Mouse (Mus musculus) T-helper 1 cell (primary cell): ENCODE measurements at regions not wholly inside any gene's neighbourhood (a gene's known extent, or its start where the extent isn't known, plus 50 kb on each side); places are given as distances from the start of the nearest gene placed in this dataset.

Source experiments
- in situ Hi-C: fragments of 300-600 bp; cut with MboI, MseI; formaldehyde crosslinking; loops from one replicate; pipeline ENCODE4 v1.15.1; 2025; ENCODE audit warnings: high pct_unique_total_duplicates

- in situ Hi-C loops: no loop called here
Measured at GRCm38 (mm10) chr1:177667041-177667791, 62.4 kb upstream of the 1700016C15Rik start.

GRCm38 (mm10) chr1:177670576-177670975 lies 59.0 kb upstream of the 1700016C15Rik start:
- in situ Hi-C loops: no loop called here

- in situ Hi-C loops: loop anchor here (5.0 kb wide), 1 partner anchor 69 kb away; no protein-coding TSS in a partner anchor
Measured at GRCm38 (mm10) chr1:177676657-177677056, 53.0 kb upstream of the 1700016C15Rik start.

- in situ Hi-C loops: loop anchor here (5.0 kb wide), 1 partner anchor 72 kb away; no protein-coding TSS in a partner anchor
Measured at GRCm38 (mm10) chr1:177678832-177679231, 50.8 kb upstream of the 1700016C15Rik start.
